Mouse (Mus musculus): Measurements from ENCODE around the gene Syncrip. TPM values are rescaled to one million over a fixed set of nuclear protein-coding genes. Genes with fewer than 3 reads are reported as not detected.

Syncrip gene
- total and polyA plus RNA-seq, 3 experiments, result 152 to 251 (median 197) TPM

DNA sequence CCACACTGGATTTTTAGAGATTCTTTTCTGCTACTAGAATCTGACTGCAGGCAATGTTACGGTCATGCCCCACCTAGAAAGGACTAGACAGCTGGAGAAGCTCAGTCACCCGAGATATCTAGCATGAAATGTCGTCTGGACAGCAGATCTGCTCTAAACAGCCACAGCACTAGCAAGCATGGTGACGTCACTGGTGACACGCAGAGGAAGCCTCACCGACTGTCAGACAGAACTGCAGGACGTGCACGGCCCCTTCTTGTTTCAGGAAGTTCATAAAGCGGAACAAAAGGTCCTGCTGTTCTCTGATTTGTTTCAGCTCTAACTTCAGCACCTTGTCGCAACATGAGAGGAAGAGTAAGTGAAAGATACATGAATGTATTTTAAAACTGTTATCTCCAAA lies 78.3 kb downstream of the Syncrip start:
- TF ChIP-seq CTCF (IDR thresholded peaks at IDR 0.05; ENCODE audit: low read depth, low read length) (no peak), POLR2AphosphoS5 (IDR thresholded peaks at IDR 0.05; ENCODE audit: insufficient replicate concordance, low read depth, low read length) (no peak), TAL1 (conservative IDR thresholded peaks at IDR 0.05; ENCODE audit: low read depth, low read length) (no peak), GATA1 (IDR thresholded peaks at IDR 0.05; ENCODE audit: borderline replicate concordance, low read length) (no peak), GATA2 (IDR thresholded peaks at IDR 0.05; ENCODE audit: borderline replicate concordance, low read depth, low read length) (no peak)
- Histone ChIP-seq H3K27me3 (ENCODE audit: insufficient read depth, low read length) (no peaks in the 10 kb centered on the region), H3K4me1 (ENCODE audit: insufficient read depth, low read depth, low read length) (no peaks in the 10 kb centered on the region), H3K36me3 (replicated peaks) (peaks cover 51% of the 10 kb centered on the region), H3K4me3 (ENCODE audit: low read depth, low read length) (no peak overlapping the region), H3K9me3 (replicated peaks) (no peaks in the 10 kb centered on the region)
- ATAC-seq (ENCODE audit: extremely low read depth, insufficient number of reproducible peaks, low FRiP score, poor library complexity, severe bottlenecking) (no peak), DNase-seq (ENCODE audit: low spot score) (no peak)

- Histone ChIP-seq H3K4me3 (ENCODE audit: low read depth, low read length) (no peak overlapping the region), H3K4me1 (ENCODE audit: insufficient read depth, low read depth, low read length) (no peaks in the 10 kb centered on the region), H3K36me3 (replicated peaks) (peaks cover 44% of the 10 kb centered on the region), H3K27me3 (ENCODE audit: insufficient read depth, low read length) (no peaks in the 10 kb centered on the region), H3K9me3 (replicated peaks) (no peaks in the 10 kb centered on the region)
- DNase-seq (ENCODE audit: low spot score), result no peak
- no peak for TF ChIP-seq POLR2AphosphoS5 (IDR thresholded peaks at IDR 0.05; ENCODE audit: insufficient replicate concordance, low read depth, low read length)
- no peak for TF ChIP-seq GATA2 (IDR thresholded peaks at IDR 0.05; ENCODE audit: borderline replicate concordance, low read depth, low read length)
- no peak for TF ChIP-seq CTCF (IDR thresholded peaks at IDR 0.05; ENCODE audit: low read depth, low read length)
- no peak for TF ChIP-seq TAL1 (conservative IDR thresholded peaks at IDR 0.05; ENCODE audit: low read depth, low read length)
- TF ChIP-seq GATA1 (IDR thresholded peaks at IDR 0.05; ENCODE audit: borderline replicate concordance, low read length), result no peak
- ATAC-seq (ENCODE audit: extremely low read depth, insufficient number of reproducible peaks, low FRiP score, poor library complexity, severe bottlenecking), result no peak
Measured at GRCm38 (mm10) chr9:88398461-88398860, 83.9 kb downstream of the Syncrip start.

Other genes with a start within 250 kb of the Syncrip start
- not detected in 2 replicates for gene Nt5e, start 155.4 kb downstream of the Syncrip start, total RNA-seq (2014; fragmentation: Nextera tagmentation)
- 0.06 and 0.22 TPM in 2 replicates for gene Nt5e, start 155.4 kb downstream of the Syncrip start, total RNA-seq (2017)
- gene Nt5e, start 155.4 kb downstream of the Syncrip start, polyA plus RNA-seq (2012), result not detected in 2 replicates
- gene Snx14, start 43.6 kb downstream of the Syncrip start, total RNA-seq (2014; fragmentation: Nextera tagmentation), result 47.4 and 57.4 TPM in 2 replicates
- 37.8 and 51.0 TPM in 2 replicates for gene Snx14, start 43.6 kb downstream of the Syncrip start, total RNA-seq (2017)
- gene Snx14, start 43.6 kb downstream of the Syncrip start, polyA plus RNA-seq (2012), result 8.3 and 8.5 TPM in 2 replicates
- 1.5 TPM in 1 of 2 replicates, not detected in the other for gene Gm20537, start 26.0 kb downstream of the Syncrip start, total RNA-seq (2014; fragmentation: Nextera tagmentation)
- 0.41 and 0.87 TPM in 2 replicates for gene Gm20537, start 26.0 kb downstream of the Syncrip start, total RNA-seq (2017)
- 14.1 and 22.0 TPM in 2 replicates for gene Gm20537, start 26.0 kb downstream of the Syncrip start, polyA plus RNA-seq (2012)
- gene Zfp949, start 65.4 kb upstream of the Syncrip start, total RNA-seq (2014; fragmentation: Nextera tagmentation), result 14.9 and 30.9 TPM in 2 replicates
- gene Zfp949, start 65.4 kb upstream of the Syncrip start, total RNA-seq (2017), result 13.6 and 14.0 TPM in 2 replicates
- gene Zfp949, start 65.4 kb upstream of the Syncrip start, polyA plus RNA-seq (2012), result 0.45 and 0.93 TPM in 2 replicates
- 5.3 TPM in 1 of 2 replicates, not detected in the other for gene Trim43a, start 98.3 kb upstream of the Syncrip start, total RNA-seq (2014; fragmentation: Nextera tagmentation)
- 0.12 and 0.22 TPM in 2 replicates for gene Trim43a, start 98.3 kb upstream of the Syncrip start, total RNA-seq (2017)
- not detected in 2 replicates for gene Trim43a, start 98.3 kb upstream of the Syncrip start, polyA plus RNA-seq (2012)
- 10.1 and 11.8 TPM in 2 replicates for gene Mthfsl, start 237.7 kb upstream of the Syncrip start, total RNA-seq (2014; fragmentation: Nextera tagmentation)
- 4.8 and 10.8 TPM in 2 replicates for gene Mthfsl, start 237.7 kb upstream of the Syncrip start, total RNA-seq (2017)
- 1.3 and 1.8 TPM in 2 replicates for gene Mthfsl, start 237.7 kb upstream of the Syncrip start, polyA plus RNA-seq (2012)
- not detected in 2 replicates for gene Bcl2a1d, start 249.3 kb upstream of the Syncrip start, total RNA-seq (2014; fragmentation: Nextera tagmentation)
- gene Bcl2a1d, start 249.3 kb upstream of the Syncrip start, total RNA-seq (2017), result 0.22 TPM in 1 of 2 replicates, not detected in the other
- not detected in 2 replicates for gene Bcl2a1d, start 249.3 kb upstream of the Syncrip start, polyA plus RNA-seq (2012)